Mouse (Mus musculus): ENCODE data around the gene Vmn1r51. TPM values are rescaled to one million over a fixed set of nuclear protein-coding genes. Genes with fewer than 3 reads are reported as not detected.
"Not testable (repeated sequence)": the region's sequence is repeated elsewhere in the genome, so short reads cannot be mapped to it uniquely, and the experiment has no call there.

Vmn1r51 gene
- total RNA-seq (2021) = not detected

GRCm38 (mm10) chr6:90122296-90122695 lies at the start of gene Vmn1r51:
TSS of gene Vmn1r51 (plus strand) at chr6:90122596.
- DNase-seq = not testable (repeated sequence)

- no peak for DNase-seq
These were observed 44.0 kb upstream of the Vmn1r51 start, which contains the start of gene Vmn1r49 for GRCm38 (mm10) chr6:90078406-90078805. TSS of gene Vmn1r49 (minus strand) at chr6:90078506.

- no peak for DNase-seq
These were observed 21.8 kb upstream of the Vmn1r51 start for GRCm38 (mm10) chr6:90100566-90100965.

GRCm38 (mm10) chr6:90101130-90101529 lies 21.3 kb upstream of the Vmn1r51 start, which contains the start of gene Vmn1r50:
TSS of gene Vmn1r50 (plus strand) at chr6:90101430.
- no peak for DNase-seq

DNA sequence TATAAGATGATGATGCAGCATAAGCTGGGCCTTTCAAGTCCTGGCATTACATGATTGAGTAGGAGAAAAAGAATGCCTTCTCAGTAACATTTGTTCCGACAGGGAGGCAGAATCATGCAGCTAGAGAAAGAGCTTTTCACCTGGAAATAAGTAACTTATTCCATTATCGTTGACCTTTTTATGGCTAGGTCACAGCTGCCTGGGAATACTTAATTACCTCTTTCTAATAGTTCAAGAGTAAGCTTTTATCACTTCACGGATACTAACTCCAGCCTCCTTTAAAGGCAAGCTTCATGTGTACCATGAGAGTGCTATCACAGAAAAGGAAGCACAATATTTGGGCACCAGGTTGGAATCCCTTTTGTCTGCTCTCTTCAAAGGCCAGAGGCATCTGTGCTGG lies 37.7 kb downstream of the Vmn1r51 start:
- no peak for DNase-seq

DNA sequence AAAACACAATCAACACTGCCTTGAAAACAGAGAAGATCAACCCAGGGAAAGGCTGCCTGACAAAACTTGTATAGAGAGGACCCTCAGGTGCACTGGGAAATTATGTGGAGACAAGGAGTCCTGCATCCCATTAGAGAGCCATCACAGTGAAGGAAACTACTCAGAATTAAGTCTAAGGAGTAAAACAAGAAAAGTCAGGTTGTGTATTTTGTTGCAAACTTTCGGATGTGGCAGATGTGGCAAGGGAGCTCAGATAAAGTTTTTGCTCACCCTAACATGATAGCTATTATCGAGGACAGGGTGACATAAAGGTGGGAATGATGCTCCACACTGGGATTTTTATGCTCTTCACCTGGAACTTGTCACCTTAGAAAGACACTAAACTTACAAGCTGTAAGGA lies 52.1 kb downstream of the Vmn1r51 start, which contains the start of gene Vmn1r52:
Gene Vmn1r52, plus strand, starts transcription at position 301 of the 400 bp plus-strand sequence.
- no peak for DNase-seq

Other genes with a start within 250 kb of the Vmn1r51 start
- not detected for gene Vmn1r42, start 246.2 kb upstream of the Vmn1r51 start, total RNA-seq (2021)
- not detected for gene Vmn1r43, start 246.2 kb upstream of the Vmn1r51 start, total RNA-seq (2021)
- gene Vmn1r44, start 238.9 kb upstream of the Vmn1r51 start, total RNA-seq (2021) = not detected
- not detected for gene Vmn1r45, start 182.0 kb upstream of the Vmn1r51 start, total RNA-seq (2021)
- not detected for gene Vmn1r46, start 153.3 kb upstream of the Vmn1r51 start, total RNA-seq (2021)
- not detected for gene Vmn1r47, start 106.4 kb upstream of the Vmn1r51 start, total RNA-seq (2021)
- gene Vmn1r48, start 85.8 kb upstream of the Vmn1r51 start, total RNA-seq (2021) = not detected
- not detected for gene Vmn1r49, start 44.1 kb upstream of the Vmn1r51 start, total RNA-seq (2021)
- not detected for gene Vmn1r50, start 21.2 kb upstream of the Vmn1r51 start, total RNA-seq (2021)
- not detected for gene Vmn1r52, start 52.2 kb downstream of the Vmn1r51 start, total RNA-seq (2021)
- gene V1ra8, start 80.2 kb downstream of the Vmn1r51 start, total RNA-seq (2021) = not detected
- not detected for gene Vmn1r53, start 101.8 kb downstream of the Vmn1r51 start, total RNA-seq (2021)
- gene Vmn1r54, start 123.7 kb downstream of the Vmn1r51 start, total RNA-seq (2021) = not detected
- gene BC048671, start 178.6 kb downstream of the Vmn1r51 start, total RNA-seq (2021) = not detected
- gene Chst13, start 202.6 kb downstream of the Vmn1r51 start, total RNA-seq (2021) = not detected
- gene Uroc1, start 210.7 kb downstream of the Vmn1r51 start, total RNA-seq (2021) = not detected
- 10 to 100 TPM; 17.4 to 18.6 TPM for gene Zxdc, start 246.9 kb downstream of the Vmn1r51 start, total RNA-seq (2021)